In the genomic region with DNA sequence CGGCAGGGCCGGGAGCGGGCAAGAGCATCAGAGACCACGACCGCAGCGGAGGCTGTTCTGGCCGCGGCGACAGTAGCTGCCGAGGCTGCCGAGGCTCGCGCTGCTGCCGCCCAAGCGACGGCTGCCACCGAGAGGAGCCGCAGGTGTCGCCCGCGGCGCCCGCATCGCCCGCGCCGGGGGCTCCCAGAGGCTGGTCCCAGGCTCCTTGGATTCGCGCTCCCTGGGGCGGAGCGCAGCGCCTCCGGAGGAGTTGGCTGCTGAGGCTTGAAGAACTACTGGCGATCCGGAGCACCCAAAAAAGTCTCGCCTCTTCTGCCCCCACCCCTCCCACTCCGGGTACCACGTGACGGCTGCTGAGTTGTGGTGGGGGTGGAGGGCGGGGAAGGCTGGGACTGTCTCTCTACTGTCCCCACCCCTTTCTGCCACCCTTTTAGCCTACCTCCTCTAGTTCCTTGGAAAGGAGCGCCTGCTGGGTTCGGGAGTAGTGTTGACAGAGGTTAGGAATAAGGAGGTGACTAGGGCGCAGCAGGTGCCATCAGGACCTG, we compare ENCODE assay signal across 9 mouse cellular contexts. TPM values are rescaled to one million over a fixed set of nuclear protein-coding genes. Genes with fewer than 3 reads are reported as not detected.
DNase-seq lines count a peak whose midpoint lies in the region; ATAC-seq lines count a peak whose summit lies in the region.
"Had no signal": no experiment of that assay in that cellular context is flagged by ENCODE, and none has a peak within 500 bp of the region (broad histone marks: within the 10 kb centered on the region; RNA-seq: fewer than 3 reads in every experiment).

No protein-coding gene starts in this region.

- under 1% methylated on average over 32 of the region's 43 CpGs for WGBS in kidney, embryonic 15.5 days
- under 1% methylated on average over 43 of the region's 43 CpGs for WGBS in embryonic facial prominence, embryonic 12.5 days

- intact Hi-C loops in heart, postnatal 10 days (cut with DNase I), result loop anchor here (5.0 kb wide), 1 partner anchor 520 kb away; no protein-coding TSS in a partner anchor

- H3K36me3 ChIP-seq in kidney, embryonic 15.5 days, result no peaks in the 10 kb centered on the region
- no peaks in the 10 kb centered on the region for H3K36me3 ChIP-seq in embryonic facial prominence, embryonic 12.5 days

- H3K27me3 ChIP-seq in kidney, embryonic 15.5 days, result peaks cover 55% of the 10 kb centered on the region
- peaks cover 37% of the 10 kb centered on the region for H3K27me3 ChIP-seq in embryonic facial prominence, embryonic 12.5 days

- peaks cover 31% of the 10 kb centered on the region for H3K4me1 ChIP-seq in kidney, embryonic 15.5 days
- peaks cover 28% of the 10 kb centered on the region for H3K4me1 ChIP-seq in embryonic facial prominence, embryonic 12.5 days

- H3K9me3 ChIP-seq in kidney, embryonic 15.5 days (replicated peaks), result no peaks in the 10 kb centered on the region
- no peaks in the 10 kb centered on the region for H3K9me3 ChIP-seq in embryonic facial prominence, embryonic 12.5 days

- ATAC-seq in kidney, embryonic 15.5 days (replicated peaks; ENCODE audit: low FRiP score), result peak; percentile 68
- 0 out of 2 replicates have a peak, but pooled peaks have one; percentile 44 for ATAC-seq in embryonic facial prominence, embryonic 12.5 days (ENCODE audit: insufficient number of reproducible peaks, insufficient read depth, low FRiP score, low TSS enrichment)
- no peak for ATAC-seq in megakaryocyte-erythroid progenitor cell, adult 5-6 weeks (replicated peaks; ENCODE audit: low FRiP score, low TSS enrichment, poor library complexity, severe bottlenecking)

- H3K9ac ChIP-seq in kidney, embryonic 15.5 days, result no peak overlapping the region
- H3K9ac ChIP-seq in embryonic facial prominence, embryonic 12.5 days, result peak overlapping the region; percentile 55

- H3K4me2 ChIP-seq in kidney, embryonic 15.5 days, result peak overlapping the region; percentile 83
- peak overlapping the region; percentile 97 for H3K4me2 ChIP-seq in embryonic facial prominence, embryonic 12.5 days (replicated peaks)

- H3K4me3 ChIP-seq in kidney, embryonic 15.5 days (replicated peaks), result peak overlapping the region; percentile 45
- peak overlapping the region; percentile 52 for H3K4me3 ChIP-seq in embryonic facial prominence, embryonic 12.5 days

- H3K27ac ChIP-seq in kidney, embryonic 15.5 days, result no peak overlapping the region
- no peak overlapping the region for H3K27ac ChIP-seq in embryonic facial prominence, embryonic 12.5 days

- no peak for DNase-seq in kidney, adult 9 months
- DNase-seq in heart, postnatal 10 days, result peak; percentile 18 to 33
- DNase-seq in layer of hippocampus, postnatal 36 days, result peak; percentile 55 to 57
- peak; percentile 66 for DNase-seq in lung, postnatal 10 days
- peak; percentile 53 for DNase-seq in right cerebral cortex, postnatal 4 days

RNA-seq across cellular contexts. Expression of gene Lypd1, which starts 0.9 kb away (rescaled TPM):
- 1.6 and 2.2 TPM in 2 replicates for polyA plus RNA-seq in kidney, embryonic 15.5 days (2015; fragmentation: Nextera tagmentation; extraction: Ambion mirVana)
- 8.3 and 11.0 TPM in 2 replicates for polyA plus RNA-seq in embryonic facial prominence, embryonic 12.5 days (2016; fragmentation: Nextera tagmentation; extraction: Ambion mirVana)
- under 1 TPM; 0.57 to 0.60 TPM for total RNA-seq in heart, postnatal 10 days (2021)
- total RNA-seq in layer of hippocampus, postnatal 36 days (2021), result 100 to 1,000 TPM in 1 of 2 experiments, 10 to 100 TPM in 1; 99.3 to 100 TPM
- total RNA-seq in megakaryocyte-erythroid progenitor cell, adult 5-6 weeks (2014; fragmentation: Nextera tagmentation), result not detected in 2 replicates
- total RNA-seq in megakaryocyte-erythroid progenitor cell, adult 5-6 weeks (2017), result not detected in 2 replicates
- total RNA-seq: neutrophil, adult 5-6 weeks had no signal

Comparison
In these comparisons a context has a peak if more than half of its experiments do, and no peak if none do; other contexts are left out.
1. RNA of gene Lypd1, which starts 0.9 kb away (total RNA-seq): 99.3 to 100 TPM in layer of hippocampus, postnatal 36 days; 0.57 to 0.60 TPM in heart, postnatal 10 days and not detected in megakaryocyte-erythroid progenitor cell, adult 5-6 weeks; every median in the first group is over 10 times any median in the second.